Mouse (Mus musculus) intestine, embryonic 14.5 days (tissue): Measurements from ENCODE around the gene Ndufv1. TPM values are rescaled to one million over a fixed set of nuclear protein-coding genes. Genes with fewer than 3 reads are reported as not detected.
"Not testable (repeated sequence)": the region's sequence is repeated elsewhere in the genome, so short reads cannot be mapped to it uniquely, and the experiment has no call there.

ENCODE experiments used
- ATAC-seq: fragments of 200-750 bp; cut with Nextera tagmentation; replicated peaks from 2 replicates; pipeline ENCODE4 v1.8.0; 2017; ENCODE audit warnings: low read depth, moderate number of reproducible peaks, moderate TSS enrichment, moderate library complexity; ENCODE audit not compliant: low FRiP score, low TSS enrichment
- DNase-seq: peaks from one replicate; pipeline ENCODE4 v3.0.0-alpha.2; 2018; ENCODE audit warnings: low spot score
- H3K27ac ChIP-seq: fragments of 300-500 bp; sonication (generic); 2 replicates; pipeline ENCODE4 v1.5.1; 2014; ENCODE audit warnings: low read depth, mild to moderate bottlenecking, control low read depth
- H3K27me3 ChIP-seq: fragments of 300-500 bp; sonication (generic); replicated peaks from 2 replicates; pipeline ENCODE4 v1.6.1; 2014; ENCODE audit warnings: low read length, control low read depth; ENCODE audit not compliant: control insufficient read depth, insufficient read depth
- H3K36me3 ChIP-seq: fragments of 300-500 bp; sonication (generic); 2 replicates; pipeline ENCODE4 v1.6.1; 2014; ENCODE audit warnings: low read length, control low read depth; ENCODE audit not compliant: control insufficient read depth, insufficient read depth
- H3K4me1 ChIP-seq: fragments of 300-500 bp; sonication (generic); replicated peaks from 2 replicates; pipeline ENCODE4 v1.6.1; 2014; ENCODE audit warnings: low read length, control low read depth, mixed read lengths; ENCODE audit not compliant: control insufficient read depth, insufficient read depth
- H3K4me2 ChIP-seq: fragments of 300-500 bp; sonication (generic); 2 replicates; pipeline ENCODE4 v1.6.1; 2014; ENCODE audit warnings: low read length
- H3K4me3 ChIP-seq: fragments of 300-500 bp; sonication (generic); 2 replicates; pipeline ENCODE4 v1.5.1; 2014; ENCODE audit warnings: low read depth, low read length, control low read depth, mixed read lengths
- H3K9ac ChIP-seq: fragments of 300-500 bp; sonication (generic); 2 replicates; pipeline ENCODE4 v1.6.1; 2014; ENCODE audit warnings: mild to moderate bottlenecking, low read length
- H3K9me3 ChIP-seq: fragments of 300-500 bp; sonication (generic); 2 replicates; pipeline ENCODE4 v1.6.1; 2016; ENCODE audit warnings: low read length, control low read depth; ENCODE audit not compliant: control insufficient read depth
- whole genome bisulfite sequencing: fragments of 180-500 bp; shearing (Covaris S2); extraction: QIAGEN DNeasy Blood & Tissue Kit; methylation state at CpG from one replicate; pipeline ENCODE4 v1.1.7; 2014; 5-methylcytosine and 5-hydroxymethylcytosine counted together
- polyA plus RNA-seq: library from polyadenylated mRNA; unstranded; fragments of >200 nt; fragmentation: Nextera tagmentation; extraction: Ambion mirVana; gene quantifications from 2 replicates; pipeline ENCODE4 v1.2.1, GENCODE M21; 2014

The Ndufv1 gene
- polyA plus RNA-seq, 1 experiment from 2014 or later, result 247 TPM

GRCm38 (mm10) chr19:4055947-4056693, 43.5 kb upstream of the Ndufv1 start:
- DNase-seq (no peak), ATAC-seq (0 out of 2 replicates have a peak, but pooled peaks have one; percentile 13)
- Histone ChIP-seq H3K27me3 (no peaks in the 10 kb centered on the region), H3K9ac (no peak overlapping the region), H3K36me3 (no peaks in the 10 kb centered on the region), H3K9me3 (no peaks in the 10 kb centered on the region), H3K4me2 (no peak overlapping the region), H3K4me1 (no peaks in the 10 kb centered on the region), H3K4me3 (no peak overlapping the region), H3K27ac (no peak overlapping the region)
- 47% methylated on average over 15 of the region's 15 CpGs for WGBS

GRCm38 (mm10) chr19:4055216-4055946, 42.8 kb upstream of the Ndufv1 start:
- no peak overlapping the region for H3K27ac ChIP-seq
- H3K9ac ChIP-seq, result no peak overlapping the region
- H3K27me3 ChIP-seq, result no peaks in the 10 kb centered on the region
- H3K4me3 ChIP-seq, result no peak overlapping the region
- ATAC-seq (no peak), DNase-seq (no peak)
- no peaks in the 10 kb centered on the region for H3K9me3 ChIP-seq
- WGBS, result 68% methylated on average over 8 of the region's 8 CpGs
- H3K36me3 ChIP-seq, result no peaks in the 10 kb centered on the region
- no peaks in the 10 kb centered on the region for H3K4me1 ChIP-seq
- H3K4me2 ChIP-seq, result no peak overlapping the region

GRCm38 (mm10) chr19:4054613-4055012, 42.0 kb upstream of the Ndufv1 start:
- DNase-seq (no peak), ATAC-seq (no peak)
- H3K27ac ChIP-seq, result no peak overlapping the region
- no peaks in the 10 kb centered on the region for H3K4me1 ChIP-seq
- H3K9me3 ChIP-seq, result no peaks in the 10 kb centered on the region
- H3K4me3 ChIP-seq, result no peak overlapping the region
- H3K36me3 ChIP-seq, result no peaks in the 10 kb centered on the region
- no peak overlapping the region for H3K4me2 ChIP-seq
- 88% methylated on average over 5 of the region's 5 CpGs for WGBS
- H3K27me3 ChIP-seq, result no peaks in the 10 kb centered on the region
- H3K9ac ChIP-seq, result no peak overlapping the region

- no peak for DNase-seq
- Histone ChIP-seq H3K36me3 (no peaks in the 10 kb centered on the region), H3K4me2 (no peak overlapping the region), H3K9ac (no peak overlapping the region), H3K9me3 (no peaks in the 10 kb centered on the region), H3K4me1 (0 out of 2 replicates have a peak, but pooled peaks cover 2% of the 10 kb centered on the region), H3K4me3 (no peak overlapping the region), H3K27ac (no peak overlapping the region), H3K27me3 (no peaks in the 10 kb centered on the region)
- 88% methylated on average over 5 of the region's 5 CpGs for WGBS
- no peak for ATAC-seq
These were observed 40.0 kb upstream of the Ndufv1 start for GRCm38 (mm10) chr19:4052516-4053030.

- Histone ChIP-seq H3K9me3 (no peaks in the 10 kb centered on the region), H3K36me3 (no peaks in the 10 kb centered on the region), H3K4me1 (0 out of 2 replicates have a peak, but pooled peaks cover 2% of the 10 kb centered on the region), H3K27me3 (no peaks in the 10 kb centered on the region), H3K4me3 (no peak overlapping the region), H3K27ac (no peak overlapping the region), H3K4me2 (no peak overlapping the region), H3K9ac (no peak overlapping the region)
- DNase-seq, result peak; percentile 79
- 53% methylated on average over 10 of the region's 10 CpGs for WGBS
- no peak for ATAC-seq
These were observed 39.3 kb upstream of the Ndufv1 start for GRCm38 (mm10) chr19:4051741-4052515.

- Histone ChIP-seq H3K4me2 (no peak overlapping the region), H3K9ac (no peak overlapping the region), H3K9me3 (no peaks in the 10 kb centered on the region), H3K4me1 (0 out of 2 replicates have a peak, but pooled peaks cover 2% of the 10 kb centered on the region), H3K27me3 (no peaks in the 10 kb centered on the region), H3K36me3 (no peaks in the 10 kb centered on the region), H3K27ac (no peak overlapping the region), H3K4me3 (no peak overlapping the region)
- 94% methylated on average over 5 of the region's 5 CpGs for WGBS
- DNase-seq (no peak), ATAC-seq (no peak)
These were observed 38.4 kb upstream of the Ndufv1 start for GRCm38 (mm10) chr19:4051016-4051415.

- H3K9me3 ChIP-seq, H3K27ac ChIP-seq, H3K4me2 ChIP-seq, H3K9ac ChIP-seq, H3K4me1 ChIP-seq, H3K36me3 ChIP-seq, ATAC-seq, DNase-seq, H3K27me3 ChIP-seq, H3K4me3 ChIP-seq: not testable (repeated sequence)
- 82% methylated on average over 5 of the region's 5 CpGs for WGBS
These were observed 36.5 kb upstream of the Ndufv1 start for GRCm38 (mm10) chr19:4049069-4049468.

- H3K4me1 ChIP-seq, result peaks cover 6% of the 10 kb centered on the region; the same call in 1 of the 2 replicates
- H3K27me3 ChIP-seq, result no peaks in the 10 kb centered on the region
- H3K27ac ChIP-seq, result 0 out of 2 replicates have a peak overlapping the region, but pooled peaks have one; percentile 78
- peak; percentile 87 for DNase-seq
- no peak overlapping the region for H3K4me3 ChIP-seq
- no peak overlapping the region for H3K4me2 ChIP-seq
- WGBS, result 26% methylated on average over 4 of the region's 4 CpGs
- H3K9me3 ChIP-seq, result no peaks in the 10 kb centered on the region
- H3K36me3 ChIP-seq, result no peaks in the 10 kb centered on the region
- H3K9ac ChIP-seq, result no peak overlapping the region
- ATAC-seq, result no peak
These were observed 35.3 kb upstream of the Ndufv1 start for GRCm38 (mm10) chr19:4047859-4048258.
